Mouse (Mus musculus): ENCODE results near the gene Ank2. TPM values are rescaled to one million over a fixed set of nuclear protein-coding genes. Genes with fewer than 3 reads are reported as not detected.

The Ank2 gene
- total RNA-seq, 2 experiments from 2014 or later = 847 to 969 TPM

DNA sequence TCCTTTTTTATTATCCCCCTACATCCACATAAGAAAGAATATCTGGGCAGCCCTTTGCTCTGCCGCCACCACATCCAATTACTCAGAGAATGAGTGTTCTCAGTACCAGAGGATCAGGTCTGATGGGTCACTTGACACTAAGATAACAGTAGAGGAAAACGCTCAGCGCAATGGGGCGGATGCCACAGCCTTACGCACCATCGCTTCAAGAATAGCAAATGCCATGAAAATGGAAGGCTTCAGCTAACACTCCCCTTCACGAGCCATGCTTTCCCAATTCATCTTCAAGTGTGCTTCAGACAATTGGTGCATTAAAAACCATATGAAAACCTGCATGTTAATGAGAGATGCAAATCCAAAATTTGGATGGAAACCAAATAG is 238.4 kb downstream of the Ank2 start:
- no peak for DNase-seq (ENCODE audit: low spot score in 2 of 2)
- intact Hi-C loops (cut with DNase I) = loop anchor here (10.0 kb wide), 1 partner anchor 76 kb away; no protein-coding TSS in a partner anchor

DNA sequence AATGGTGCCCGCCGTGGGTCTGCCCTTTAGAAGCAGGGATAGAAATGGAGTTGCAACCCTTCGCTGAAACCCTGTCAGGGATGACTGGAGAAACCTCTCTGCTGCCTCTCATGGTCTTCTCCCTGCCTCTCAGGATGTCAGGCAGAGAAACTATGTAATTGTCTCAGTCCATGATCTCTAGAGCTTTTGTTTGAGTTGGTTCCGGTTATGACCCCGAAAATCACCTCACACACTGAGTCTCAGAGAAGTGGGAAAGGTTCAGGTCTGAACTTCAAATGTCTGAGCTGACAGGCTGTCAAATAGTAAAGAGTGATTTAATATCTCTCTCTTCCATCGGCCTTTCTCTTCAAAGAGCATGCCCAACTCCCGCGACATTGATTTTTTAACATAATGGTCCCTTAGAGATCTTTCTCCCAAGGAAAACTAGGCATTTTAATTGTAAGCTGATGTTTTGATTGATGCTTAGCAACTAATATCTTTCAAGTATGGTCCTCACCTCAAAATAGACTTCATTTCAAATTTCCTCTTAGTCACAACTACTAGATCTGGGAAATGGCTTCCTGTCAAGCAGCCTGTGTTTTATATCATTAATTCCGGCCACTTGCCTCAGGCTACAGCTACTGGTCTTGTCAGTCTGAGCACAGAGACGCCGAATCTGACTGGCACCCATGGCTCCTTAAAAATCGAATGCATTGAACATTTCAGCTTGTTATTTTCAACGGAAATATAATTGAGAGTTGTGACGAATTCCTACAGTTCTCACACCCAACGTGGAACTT is 239.0 kb downstream of the Ank2 start:
- intact Hi-C loops (cut with DNase I) = loop anchor here (10.0 kb wide), 1 partner anchor 75 kb away; no protein-coding TSS in a partner anchor
- DNase-seq (ENCODE audit: low spot score in 2 of 2) = no peak

DNA sequence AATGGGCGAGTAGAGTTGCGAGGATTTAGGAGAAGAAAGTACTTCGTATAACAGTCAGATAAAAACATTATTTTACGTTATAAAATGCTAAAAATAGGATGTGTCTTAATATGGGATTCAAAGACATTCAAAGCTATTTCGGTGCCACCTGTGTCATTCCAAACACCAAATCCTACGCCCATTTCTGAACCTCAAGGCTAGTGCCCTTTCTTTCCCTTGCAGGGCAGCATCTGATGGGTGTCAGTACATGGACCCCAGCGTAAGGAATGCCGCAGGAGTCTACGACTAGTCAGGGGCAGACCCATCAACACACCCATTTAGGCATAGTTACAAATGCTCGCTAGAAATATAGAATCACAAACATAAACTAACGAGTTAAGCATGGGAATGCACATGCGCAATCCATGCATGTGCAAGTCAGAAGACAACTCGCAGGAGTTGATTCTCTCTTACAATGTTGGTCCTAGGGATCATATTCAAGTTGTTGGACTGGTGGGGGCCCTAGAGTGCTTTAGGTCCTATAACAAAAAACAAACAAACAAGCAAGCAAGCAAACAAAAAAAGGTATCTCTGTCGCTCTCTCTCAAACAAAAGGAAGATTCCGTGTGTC is 240.6 kb downstream of the Ank2 start:
- intact Hi-C loops (cut with DNase I) = no loop called here
- DNase-seq (ENCODE audit: low spot score in 2 of 2) = no peak

DNA sequence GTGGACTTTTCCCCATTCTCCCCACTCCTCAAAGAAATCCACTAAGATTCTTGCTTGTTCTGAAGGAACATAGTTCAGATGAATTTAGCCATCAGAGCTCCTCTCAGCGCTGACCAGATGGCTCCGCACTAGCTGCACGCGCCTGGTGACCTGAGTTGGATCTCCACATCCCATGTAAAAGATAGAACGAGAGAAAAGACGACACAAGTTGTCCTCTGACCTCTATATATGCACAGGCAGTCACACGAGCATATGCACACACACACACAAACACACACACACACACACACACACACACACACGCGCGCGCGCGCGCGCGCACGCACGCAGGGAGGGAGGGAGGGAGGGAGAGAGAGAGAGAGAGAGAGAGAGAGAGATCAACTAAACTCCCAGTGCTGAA is 241.2 kb downstream of the Ank2 start:
- no peak for DNase-seq (ENCODE audit: low spot score in 2 of 2)
- intact Hi-C loops (cut with DNase I) = no loop called here

DNA sequence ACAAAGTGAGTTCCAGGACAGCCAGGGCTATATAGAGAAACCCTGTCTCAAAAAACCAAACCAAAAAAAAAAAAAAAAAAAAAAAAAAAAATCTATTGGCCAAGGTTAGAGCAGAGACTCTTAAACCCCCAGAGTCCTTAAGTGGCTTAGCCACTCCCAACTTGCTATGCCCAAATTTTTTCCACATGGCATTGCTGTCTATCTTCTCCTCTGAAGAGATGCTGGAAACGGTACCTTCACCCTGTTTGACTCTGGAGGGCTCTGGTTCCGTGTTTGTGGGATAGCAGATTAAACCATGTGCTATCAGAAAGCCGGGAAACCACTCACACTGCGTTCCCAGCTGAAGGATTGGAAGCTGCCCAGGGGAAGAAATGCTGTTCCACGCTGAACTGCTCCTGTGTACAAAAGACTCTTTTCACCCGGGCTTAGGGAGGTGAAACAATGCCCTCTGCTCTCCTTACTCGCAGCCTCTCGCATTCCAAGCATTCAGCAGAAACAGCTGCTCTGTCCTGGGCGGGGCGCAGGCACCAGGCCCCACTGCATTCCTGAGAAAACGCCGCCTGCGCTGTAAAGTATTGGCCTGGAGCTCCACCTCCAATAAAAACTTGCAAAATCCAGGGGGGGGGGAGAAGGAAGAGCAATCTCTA is 241.7 kb downstream of the Ank2 start:
- DNase-seq (ENCODE audit: low spot score in 2 of 2) = peak; percentile 31 to 39
- intact Hi-C loops (cut with DNase I) = no loop called here

DNA sequence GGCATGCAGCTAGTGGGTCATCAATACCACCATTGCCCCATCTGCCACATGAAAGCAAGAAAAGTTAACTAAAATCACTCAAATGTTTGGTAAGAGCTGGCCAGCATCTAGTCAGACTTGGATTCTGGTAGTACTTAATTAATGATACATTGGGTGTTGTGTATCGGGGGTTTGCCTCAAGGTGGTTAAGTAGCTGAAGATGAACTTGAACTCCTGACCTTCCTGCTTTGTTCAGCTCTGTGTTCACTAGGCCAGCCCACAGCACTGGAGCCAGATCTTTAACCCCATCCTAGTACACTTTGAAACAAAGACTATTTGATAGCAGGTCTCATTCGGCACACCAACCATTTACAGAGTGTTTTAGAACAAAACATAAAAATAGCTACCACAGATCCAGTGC is 242.5 kb downstream of the Ank2 start:
- intact Hi-C loops (cut with DNase I) = no loop called here
- DNase-seq (ENCODE audit: low spot score in 2 of 2) = no peak

DNA sequence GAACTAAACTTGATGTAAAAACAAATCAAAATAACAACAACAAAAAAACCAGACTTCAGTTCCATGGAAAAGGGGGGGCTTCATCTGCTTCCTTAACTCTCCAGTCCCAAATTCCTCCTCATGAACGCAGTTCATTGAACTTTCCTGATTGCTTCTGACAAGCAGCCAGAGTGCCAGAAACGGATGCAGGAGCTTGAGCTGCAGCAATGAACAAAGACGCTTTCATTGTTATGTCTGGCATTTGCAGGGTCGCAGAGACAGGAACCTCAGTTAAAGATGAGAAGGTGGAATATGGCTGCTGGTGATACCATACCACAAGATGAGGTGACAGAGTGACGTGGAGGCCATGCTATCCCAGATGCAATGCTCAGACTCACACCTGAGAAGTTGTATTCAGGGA is 248.2 kb downstream of the Ank2 start:
- intact Hi-C loops (cut with DNase I) = no loop called here
- DNase-seq (ENCODE audit: low spot score in 2 of 2) = no peak

DNA sequence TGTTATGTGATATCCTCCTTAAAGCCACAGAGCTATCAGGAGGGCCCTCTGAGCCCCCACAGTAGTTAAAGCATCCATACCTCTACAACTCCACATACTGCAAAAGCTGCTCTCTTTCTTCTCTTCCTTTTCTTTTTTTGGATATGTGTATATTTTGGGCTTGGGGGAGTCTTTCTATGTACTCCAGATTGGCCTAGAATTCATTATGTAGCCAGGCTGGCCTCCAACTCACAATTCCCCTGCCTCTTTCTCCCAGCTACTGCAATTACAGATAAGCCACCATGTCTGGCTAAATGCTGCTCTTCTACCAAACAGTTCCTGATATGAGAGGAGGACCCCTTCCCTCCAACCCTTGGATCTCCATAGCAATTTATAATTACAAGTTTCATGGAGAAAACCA is 250.5 kb downstream of the Ank2 start:
- no peak for DNase-seq (ENCODE audit: low spot score in 2 of 2)
- intact Hi-C loops (cut with DNase I) = no loop called here

DNA sequence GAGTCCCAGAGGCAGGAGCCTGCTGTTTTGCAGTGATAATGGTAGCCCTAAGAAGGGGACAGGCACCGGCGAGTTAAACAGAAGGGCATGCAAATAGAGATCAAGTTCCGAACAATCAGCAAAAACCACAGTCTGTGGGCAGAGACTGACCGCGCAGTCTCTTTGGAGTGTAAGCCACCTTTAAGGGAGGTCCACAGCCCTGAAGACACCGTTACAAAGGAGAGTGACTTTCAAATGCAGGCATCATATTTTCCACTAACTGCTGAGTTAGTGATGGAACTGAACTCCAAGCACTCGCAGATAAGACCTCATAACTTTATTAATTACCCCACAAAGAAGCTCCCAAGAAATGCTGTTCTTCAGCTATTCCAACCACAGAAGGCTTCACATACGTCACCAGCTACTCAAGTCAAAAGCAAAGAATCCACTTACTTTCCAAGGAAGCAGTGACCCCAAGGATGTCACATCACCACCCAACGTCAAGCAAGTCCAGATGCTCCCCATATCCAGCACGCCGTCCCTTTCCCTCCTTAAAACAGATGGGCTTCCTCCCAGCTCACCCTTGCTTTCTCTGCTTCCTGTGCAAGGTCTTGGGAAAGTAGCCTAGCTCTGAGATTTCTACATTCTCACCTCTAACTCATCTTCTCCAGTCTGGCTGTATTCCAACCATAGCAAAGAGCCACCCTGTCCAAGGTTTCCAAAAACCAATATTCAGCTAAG is 252.0 kb downstream of the Ank2 start:
- no peak for DNase-seq (ENCODE audit: low spot score in 2 of 2)
- intact Hi-C loops (cut with DNase I) = no loop called here

DNA sequence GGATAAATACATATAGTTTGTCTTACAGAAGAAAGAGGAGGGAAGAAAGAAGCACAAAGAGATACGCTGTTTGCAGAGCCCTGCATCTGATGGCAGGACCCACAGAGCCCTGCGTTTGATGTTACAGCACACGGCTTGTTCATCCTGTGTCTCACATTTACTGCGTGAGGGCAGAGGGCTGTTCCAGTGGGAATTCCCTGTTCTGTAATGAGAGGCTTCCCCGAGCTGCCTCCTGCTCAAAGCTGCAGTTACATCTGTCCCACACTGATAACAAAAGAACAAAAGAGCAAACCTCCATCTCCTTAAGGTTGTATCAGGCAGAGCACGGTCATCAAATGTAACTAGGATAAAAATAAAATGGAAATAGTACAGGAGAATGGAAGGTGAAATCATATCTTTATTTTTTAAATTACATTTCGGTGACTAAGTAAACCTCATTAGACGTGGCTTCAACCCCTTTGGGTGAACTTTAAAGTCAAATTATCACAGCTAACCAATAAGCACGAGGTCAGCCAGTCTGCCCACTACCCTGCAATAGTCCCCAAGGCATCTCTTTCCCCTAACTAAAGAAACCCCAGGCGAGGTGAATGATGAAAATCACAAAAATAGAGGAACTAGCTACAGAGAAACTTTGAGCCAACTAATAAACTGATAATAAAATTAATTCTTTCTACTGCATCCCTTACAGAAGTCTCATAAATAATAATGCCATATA is 255.1 kb downstream of the Ank2 start:
- DNase-seq (ENCODE audit: low spot score in 2 of 2) = no peak
- intact Hi-C loops (cut with DNase I) = no loop called here

DNA sequence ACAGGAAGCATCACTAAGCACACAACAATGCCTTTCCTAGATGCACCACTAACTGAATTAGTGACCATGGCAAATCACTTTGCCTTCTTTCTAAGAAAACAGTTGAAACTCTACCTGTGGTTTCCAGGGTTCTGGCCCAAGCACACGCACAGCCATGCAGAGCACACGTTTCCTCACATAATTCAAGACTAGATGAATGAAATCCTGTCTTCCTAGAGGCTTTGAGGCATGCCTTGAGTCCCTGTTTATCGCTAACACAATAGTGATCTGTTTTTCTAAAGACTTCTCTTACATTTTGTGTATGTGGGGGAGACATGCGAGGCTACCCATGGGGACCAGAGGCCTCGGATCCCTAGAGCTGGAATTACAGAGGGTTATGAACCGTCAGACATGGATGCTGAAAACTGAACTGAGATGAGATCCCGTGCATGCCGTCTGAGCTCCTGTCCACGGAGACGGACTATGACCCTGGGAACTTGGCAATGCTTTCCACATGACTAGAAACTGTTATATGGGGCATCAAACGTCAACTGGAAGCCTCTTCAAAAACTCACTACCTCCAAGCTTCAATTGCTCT is 256.8 kb downstream of the Ank2 start:
- intact Hi-C loops (cut with DNase I) = no loop called here
- DNase-seq (ENCODE audit: low spot score in 2 of 2) = no peak

DNA sequence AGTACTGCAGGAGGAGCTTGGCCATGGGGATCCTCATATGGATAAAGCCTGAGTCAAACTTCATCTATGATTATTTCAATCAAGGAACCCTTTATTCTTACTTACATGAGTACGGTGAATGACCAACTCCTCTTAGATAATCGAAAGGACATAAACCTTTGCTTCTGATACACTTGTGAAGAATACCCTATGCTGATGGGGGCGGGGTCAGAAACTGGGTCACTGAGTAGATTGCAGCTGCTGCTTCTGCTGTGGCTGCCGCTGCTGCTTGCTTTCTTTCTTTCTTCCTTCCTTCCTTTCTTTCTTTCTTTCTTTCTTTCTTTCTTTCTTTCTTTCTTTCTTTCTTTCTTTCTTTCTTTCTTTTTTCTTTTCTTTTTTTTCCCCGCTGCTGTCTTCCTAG is 263.9 kb downstream of the Ank2 start:
- intact Hi-C loops (cut with DNase I) = no loop called here
- no peak for DNase-seq (ENCODE audit: low spot score in 2 of 2)

DNA sequence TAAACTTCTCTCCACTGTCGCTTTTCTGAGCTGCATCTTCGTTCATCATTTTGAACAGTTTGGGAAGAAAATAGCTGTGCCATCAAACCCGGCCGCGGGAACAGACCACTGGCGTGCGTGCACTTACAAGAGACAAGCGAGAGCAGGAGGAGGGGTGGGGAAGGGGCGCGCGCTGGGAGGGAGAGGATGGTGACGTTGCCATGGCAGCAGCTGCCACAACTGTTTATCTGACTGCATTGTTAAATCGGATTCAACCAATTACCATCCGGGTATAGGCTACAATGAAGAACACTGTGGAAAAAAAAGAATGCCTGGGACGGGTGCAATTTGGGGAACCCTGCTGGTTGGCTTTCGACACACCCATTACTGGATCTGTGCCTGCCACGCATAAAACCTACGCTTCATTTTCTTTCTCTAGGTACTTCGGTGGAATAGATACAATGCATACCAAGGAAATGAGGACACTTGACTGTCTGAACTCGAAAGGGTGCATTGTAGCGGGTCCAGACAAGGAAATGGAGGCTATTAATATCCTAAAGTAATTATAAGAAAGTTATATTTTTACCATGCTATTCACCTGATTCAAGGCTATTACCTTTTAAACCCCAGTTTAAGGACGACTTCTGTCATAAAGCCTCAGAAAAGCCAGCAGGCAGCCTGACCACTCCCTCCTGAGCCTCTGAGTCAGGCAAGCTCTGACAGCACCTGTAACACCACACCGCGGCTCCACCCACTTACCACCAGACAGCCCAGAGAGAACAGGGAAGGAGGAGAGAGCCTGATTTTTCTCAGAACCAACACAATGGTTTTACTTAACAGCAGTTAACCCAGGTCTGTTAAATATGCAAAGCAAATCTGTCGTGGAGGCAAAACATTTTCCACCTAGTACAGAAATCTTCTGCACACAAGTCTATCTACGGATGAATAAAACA is 273.1 kb downstream of the Ank2 start:
- intact Hi-C loops (cut with DNase I) = loop anchor here (5.0 kb wide), 2 partner anchors 41 to 66 kb away; no protein-coding TSS in a partner anchor
- peak; percentile 49 to 57 for DNase-seq (ENCODE audit: low spot score in 2 of 2)

DNA sequence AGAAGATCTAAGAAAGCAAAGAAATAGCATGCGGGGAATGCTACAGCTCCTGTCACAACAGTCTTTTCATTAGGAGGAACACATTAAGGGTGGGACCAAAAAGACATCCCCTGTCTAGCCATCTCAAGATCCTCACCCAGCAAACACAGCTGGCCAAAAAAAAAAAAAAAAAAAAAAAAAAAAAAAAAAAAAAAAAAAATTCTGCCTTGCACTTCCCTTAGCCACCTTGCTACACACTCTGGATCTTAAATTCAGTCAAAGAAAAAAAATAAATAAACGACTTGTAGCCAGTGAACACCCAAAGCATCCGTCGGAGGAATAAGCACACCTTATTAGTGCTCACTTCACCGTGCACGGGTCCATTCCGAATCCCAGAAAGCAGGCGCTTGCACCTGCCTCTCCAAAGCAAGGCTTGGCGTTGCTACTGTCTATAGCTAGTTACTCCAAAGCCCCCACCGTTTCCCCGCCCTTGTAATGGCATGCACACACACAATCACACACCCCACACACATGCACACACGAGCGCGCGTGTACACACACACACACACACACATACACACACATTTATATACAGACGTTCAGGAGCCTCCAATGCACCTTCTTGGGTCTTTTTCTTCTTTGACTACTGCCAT is 273.9 kb downstream of the Ank2 start:
- peak in 1 of 2 experiments; percentile 31 for DNase-seq (ENCODE audit: low spot score in 2 of 2)
- intact Hi-C loops (cut with DNase I) = loop anchor here (5.0 kb wide), 2 partner anchors 42 to 67 kb away; no protein-coding TSS in a partner anchor

DNA sequence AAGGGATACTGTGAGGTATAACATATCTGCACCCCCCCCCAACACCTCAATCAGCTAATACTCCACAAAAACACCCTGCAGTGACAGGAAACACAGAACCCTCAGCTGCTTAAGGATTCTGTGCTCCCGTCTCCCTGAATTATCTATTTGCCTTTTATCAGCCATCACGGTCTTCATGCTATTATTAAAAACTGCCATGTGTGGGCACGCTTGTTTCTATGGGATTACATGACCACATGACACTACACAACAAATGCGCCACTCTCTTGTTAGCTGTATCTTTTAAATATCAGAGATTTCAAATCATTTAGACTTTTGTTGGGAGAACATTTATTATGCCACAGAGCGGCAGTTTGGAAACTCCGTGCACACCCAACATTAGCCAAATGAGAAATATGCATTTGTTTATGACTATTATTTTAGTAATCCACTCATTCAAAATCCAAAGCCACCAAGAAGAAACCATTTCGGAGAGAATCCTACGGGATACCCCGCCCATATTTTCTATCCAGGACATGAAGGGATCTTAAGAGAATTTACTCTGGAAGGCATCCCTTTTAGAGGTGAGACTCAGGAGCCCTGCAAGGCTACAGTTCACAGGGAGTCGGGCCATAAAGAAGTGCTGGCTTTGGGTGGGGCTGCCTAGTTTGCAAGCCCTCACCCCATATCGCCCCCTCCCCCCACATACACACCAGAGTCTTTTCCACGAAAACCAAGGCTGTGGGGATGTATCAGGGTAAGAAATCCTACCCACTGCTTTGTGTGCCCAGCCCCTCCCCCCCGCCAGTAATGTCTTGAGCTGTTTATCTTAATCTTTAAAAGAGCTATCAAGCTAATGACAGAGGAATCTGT is 274.6 kb downstream of the Ank2 start:
- intact Hi-C loops (cut with DNase I) = loop anchor here (5.0 kb wide), 3 partner anchors 37 to 68 kb away; no protein-coding TSS in a partner anchor
- no peak for DNase-seq (ENCODE audit: low spot score in 2 of 2)

DNA sequence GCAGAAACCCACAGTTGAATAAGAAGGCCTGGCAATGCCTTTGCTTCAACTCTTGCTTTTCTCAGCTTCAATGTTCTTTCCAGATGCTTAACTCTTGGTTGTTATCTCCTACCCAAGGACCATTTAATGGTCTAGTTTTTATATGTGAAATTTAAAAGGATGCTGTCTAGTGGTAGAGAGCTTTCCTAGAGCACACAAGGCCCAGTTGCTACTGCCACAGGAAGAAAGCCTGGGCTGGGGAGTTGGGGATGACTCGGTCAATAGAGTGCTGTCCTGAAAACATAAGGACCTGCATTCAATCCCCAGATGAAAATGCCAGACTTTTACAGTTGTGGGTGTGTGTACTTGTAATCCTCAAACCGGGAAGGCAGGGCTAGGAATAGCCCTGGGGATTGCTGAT is 277.1 kb downstream of the Ank2 start:
- no peak for DNase-seq (ENCODE audit: low spot score in 2 of 2)
- intact Hi-C loops (cut with DNase I) = loop anchor here (5.0 kb wide), 1 partner anchor 35 kb away; no protein-coding TSS in a partner anchor

DNA sequence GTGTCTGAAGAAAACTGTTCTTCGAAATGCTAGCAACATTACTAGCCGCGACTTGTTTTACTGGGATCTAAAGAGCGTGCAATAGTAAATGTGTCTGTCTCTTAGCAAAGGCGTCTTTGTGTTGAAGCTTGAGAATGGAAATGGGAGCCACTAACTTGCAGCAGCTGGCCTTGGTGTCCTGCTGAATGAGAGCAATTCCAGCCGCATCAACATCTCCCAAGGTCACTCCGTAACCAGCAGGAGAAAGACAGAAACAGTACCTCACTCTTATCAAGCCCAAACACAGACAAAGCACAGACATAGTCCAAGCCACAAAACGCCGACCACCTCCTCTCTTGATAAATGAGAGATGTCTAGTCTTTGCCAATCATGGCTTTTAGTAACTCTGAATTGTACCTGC is 278.3 kb downstream of the Ank2 start:
- intact Hi-C loops (cut with DNase I) = loop anchor here (5.0 kb wide), 1 partner anchor 34 kb away; no protein-coding TSS in a partner anchor
- DNase-seq (ENCODE audit: low spot score in 2 of 2) = no peak

Data from left cerebral cortex, postnatal 36 days (tissue).